Mouse (Mus musculus) monocyte, adult 5-6 weeks (primary cell): Measurements from ENCODE around the gene Chst8. TPM values are rescaled to one million over a fixed set of nuclear protein-coding genes. Genes with fewer than 3 reads are reported as not detected.

ENCODE experiments used
- ATAC-seq: fragments of 153-309, 156-312 bp; replicated peaks from 2 replicates; pipeline ENCODE4 v1.8.0; 2017; ENCODE audit warnings: mild to moderate bottlenecking; ENCODE audit not compliant: low TSS enrichment, insufficient number of reproducible peaks, severe bottlenecking, poor library complexity, low FRiP score
- total RNA-seq: library from RNA; stranded (forward); fragments of 200-1000, 200-491, 200-594 nt; gene quantifications from 3 replicates; pipeline ENCODE4 v1.2.3, GENCODE M21; 2017

Chst8 gene
- total RNA-seq, 1 experiment from 2014 or later, result not detected

- no peak for ATAC-seq
Observed at GRCm38 (mm10) chr7:34654441-34655085, 157.9 kb downstream of the Chst8 start.

- no peak for ATAC-seq
Observed at GRCm38 (mm10) chr7:34653731-34654440, 158.6 kb downstream of the Chst8 start.

GRCm38 (mm10) chr7:34652751-34653502 lies 159.6 kb downstream of the Chst8 start:
- ATAC-seq, result no peak

- ATAC-seq, result no peak
Observed at GRCm38 (mm10) chr7:34651381-34651780, 161.1 kb downstream of the Chst8 start.

- no peak for ATAC-seq
Observed at GRCm38 (mm10) chr7:34647052-34647451, 165.5 kb downstream of the Chst8 start.

- no peak for ATAC-seq
Observed at GRCm38 (mm10) chr7:34646144-34646795, 166.2 kb downstream of the Chst8 start.

GRCm38 (mm10) chr7:34645623-34646022 lies 166.9 kb downstream of the Chst8 start:
- no peak for ATAC-seq

- no peak for ATAC-seq
Observed at GRCm38 (mm10) chr7:34644591-34644990, 167.9 kb downstream of the Chst8 start.

GRCm38 (mm10) chr7:34643329-34643728 lies 169.2 kb downstream of the Chst8 start:
- no peak for ATAC-seq

- ATAC-seq, result no peak
Observed at GRCm38 (mm10) chr7:34641968-34642367, 170.5 kb downstream of the Chst8 start.

GRCm38 (mm10) chr7:34639798-34640197 lies 172.7 kb downstream of the Chst8 start:
- no peak for ATAC-seq

GRCm38 (mm10) chr7:34636661-34637060 lies 175.8 kb downstream of the Chst8 start:
- ATAC-seq, result no peak

- ATAC-seq, result no peak
Observed at GRCm38 (mm10) chr7:34632966-34633742, 179.4 kb downstream of the Chst8 start.

- no peak for ATAC-seq
Observed at GRCm38 (mm10) chr7:34630211-34631085, 182.1 kb downstream of the Chst8 start.

GRCm38 (mm10) chr7:34629702-34630210 lies 182.8 kb downstream of the Chst8 start:
- no peak for ATAC-seq
